Mouse (Mus musculus) stomach, postnatal 0 days (tissue): ENCODE results near the gene Nop9.

Source experiments
- CTCF ChIP-seq: IDR thresholded peaks from 2 replicates; pipeline ENCODE4 v1.5.1; 2016; ENCODE audit warnings: antibody characterized with exemption, low read depth, mild to moderate bottlenecking, moderate library complexity
- EP300 ChIP-seq: optimal IDR thresholded peaks from 2 replicates; pipeline ENCODE3; 2016; ENCODE audit warnings: antibody characterized with exemption

GRCm38 (mm10) chr14:55765696-55766095 lies 20.2 kb downstream of the Nop9 start, which contains the start of gene Ltb4r1:
- no peak for TF ChIP-seq CTCF
- no peak for TF ChIP-seq EP300
